Mouse (Mus musculus) right cerebral cortex, adult 2 months (tissue): ENCODE results near the gene Dph2.

Source experiments
- DNase-seq, 2 experiments: peaks; one replicate each; pipeline ENCODE4 v3.0.0; 2021 to 2022; ENCODE audit warnings: low spot score in 2 of 2

Gene Dph2

DNA sequence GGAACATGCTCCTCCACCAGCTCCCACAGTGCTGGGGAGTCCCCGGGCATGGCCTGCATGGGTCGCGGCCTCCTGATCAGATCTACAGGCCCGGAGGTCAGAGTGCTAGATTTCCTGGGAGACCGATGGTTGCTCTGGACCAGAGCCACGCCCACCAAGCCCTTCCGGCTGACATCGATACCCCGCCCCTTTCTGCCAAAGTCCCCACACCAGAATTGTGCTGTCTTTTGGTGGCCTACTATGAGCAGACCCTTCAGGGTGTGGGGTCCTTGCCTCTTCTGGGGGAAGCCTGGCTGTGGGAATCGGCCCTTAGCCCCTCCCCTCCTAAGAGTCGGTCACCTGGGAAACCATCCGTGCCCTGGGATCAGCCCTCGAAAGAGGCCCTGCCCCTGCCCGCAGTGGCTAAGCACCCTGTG, 19.4 kb downstream of the Dph2 start, which contains the start of gene Ccdc24:
Gene Ccdc24, minus strand, starts transcription at position 87 of the 416 bp plus-strand sequence.
- DNase-seq: no peak

DNA sequence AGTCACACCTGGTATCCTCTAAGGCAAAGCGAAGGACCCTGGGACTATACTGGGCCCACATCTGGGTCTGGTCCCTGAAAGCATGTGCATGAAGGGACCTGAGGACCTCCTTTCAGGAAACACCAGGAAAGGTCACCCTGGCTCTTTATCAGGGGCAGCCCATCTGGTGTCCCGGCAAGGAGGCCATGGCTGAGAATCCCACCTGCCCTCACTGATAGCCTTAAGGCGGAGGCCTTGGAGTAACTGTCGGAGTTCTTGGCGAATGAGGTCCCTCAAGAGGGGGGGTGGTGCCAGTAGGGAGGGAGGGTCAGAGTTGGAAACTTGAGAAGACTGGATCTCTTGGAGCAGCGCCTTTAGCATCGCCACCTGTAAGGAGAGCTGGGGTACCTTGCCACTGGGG, 20.0 kb downstream of the Dph2 start:
- DNase-seq: no peak

DNA sequence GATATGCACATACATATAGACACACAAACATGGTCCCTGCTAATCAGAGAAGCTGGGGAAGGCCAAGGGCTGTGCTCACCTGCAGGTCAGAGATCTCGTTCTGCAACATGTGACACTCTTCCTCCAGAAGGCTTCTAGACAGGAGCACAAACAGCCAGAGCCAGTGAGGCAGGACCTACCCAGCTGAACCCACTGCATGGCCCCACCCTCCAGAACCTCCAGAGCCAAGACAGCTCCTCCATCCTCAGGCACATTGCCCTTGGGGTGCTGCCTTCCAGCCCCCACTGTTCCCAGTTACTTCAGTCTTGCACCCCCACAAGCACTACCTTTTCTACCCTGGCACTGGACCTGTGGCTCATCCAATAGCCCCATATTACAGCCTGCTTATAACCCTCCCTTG, 21.4 kb downstream of the Dph2 start:
- DNase-seq: no peak

DNA sequence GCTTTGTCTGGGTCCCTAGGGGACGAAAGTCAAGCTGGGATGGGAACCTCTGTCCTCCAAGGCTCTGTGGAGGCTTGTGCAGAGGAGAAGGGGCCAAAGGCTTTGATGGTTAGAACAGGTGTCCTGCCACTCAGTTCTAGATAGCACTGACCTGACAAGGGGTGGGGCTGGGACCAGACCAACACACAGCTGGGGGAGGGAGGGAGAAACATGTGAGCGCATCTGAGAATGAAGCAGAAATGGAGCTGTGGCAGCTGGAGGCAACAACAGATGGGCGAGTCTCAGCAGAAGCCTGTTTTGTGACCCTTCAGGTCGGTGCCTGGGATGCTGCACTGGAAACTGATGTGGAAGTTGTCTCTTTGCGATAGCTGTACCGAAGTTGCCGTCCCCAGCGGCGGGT, 22.5 kb downstream of the Dph2 start:
- DNase-seq: no peak

DNA sequence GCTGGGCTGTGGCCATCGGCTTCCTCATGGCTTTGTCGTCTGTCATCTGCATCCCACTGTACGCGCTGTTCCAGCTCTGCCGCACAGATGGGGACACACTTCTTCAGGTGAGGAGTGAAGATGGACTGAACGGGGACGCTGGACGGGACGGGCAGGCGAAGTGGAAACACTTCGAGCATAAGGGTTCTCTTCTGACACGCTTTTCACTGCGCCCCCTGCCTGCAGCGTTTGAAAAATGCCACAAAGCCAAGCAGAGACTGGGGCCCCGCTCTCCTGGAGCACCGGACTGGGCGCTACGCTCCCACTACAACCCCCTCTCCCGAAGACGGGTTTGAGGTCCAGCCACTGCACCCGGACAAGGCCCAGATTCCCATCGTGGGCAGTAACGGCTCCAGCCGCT, 24.0 kb downstream of the Dph2 start:
- peak in 1 of 2 experiments; percentile 61 for DNase-seq

DNA sequence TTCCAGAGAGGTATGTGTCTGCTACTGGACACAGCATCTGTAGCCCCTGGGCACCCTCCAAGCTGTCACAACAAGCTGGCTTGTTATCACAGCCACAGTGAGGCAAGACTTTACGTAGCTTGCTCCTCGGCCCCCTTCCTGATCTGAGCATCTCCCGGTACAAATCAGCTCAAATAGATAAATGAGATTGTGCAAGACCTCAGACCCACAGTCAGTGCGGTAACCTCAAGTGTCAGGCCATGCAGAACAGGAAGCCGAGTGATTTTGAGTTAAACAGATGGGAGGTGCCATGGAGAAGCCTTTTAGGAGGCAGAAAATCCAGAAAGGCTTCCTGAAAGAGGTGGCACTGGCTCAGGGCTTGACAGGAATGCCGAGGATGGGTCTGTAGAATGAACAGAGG, 24.8 kb downstream of the Dph2 start:
- DNase-seq: no peak

DNA sequence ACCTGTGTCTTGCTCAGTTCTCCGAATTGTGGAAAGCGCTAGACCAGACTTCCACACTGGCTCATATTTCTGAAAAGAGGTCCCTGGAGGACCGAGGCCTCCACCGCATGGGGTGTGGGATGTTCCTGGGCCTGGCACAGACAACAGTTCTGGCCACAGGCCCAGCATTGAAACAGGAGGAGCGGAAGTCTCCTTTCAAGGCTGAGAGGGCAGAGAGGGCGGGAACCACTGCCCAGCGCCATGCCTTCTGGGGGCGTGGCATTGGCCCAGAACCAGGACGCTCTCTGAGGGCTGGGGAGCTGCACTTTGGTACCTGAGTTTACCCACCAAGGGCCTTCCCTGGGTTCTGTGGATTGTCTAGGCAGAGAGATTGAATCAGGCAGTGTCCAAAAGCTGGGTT, 25.7 kb downstream of the Dph2 start:
- no peak for DNase-seq

DNA sequence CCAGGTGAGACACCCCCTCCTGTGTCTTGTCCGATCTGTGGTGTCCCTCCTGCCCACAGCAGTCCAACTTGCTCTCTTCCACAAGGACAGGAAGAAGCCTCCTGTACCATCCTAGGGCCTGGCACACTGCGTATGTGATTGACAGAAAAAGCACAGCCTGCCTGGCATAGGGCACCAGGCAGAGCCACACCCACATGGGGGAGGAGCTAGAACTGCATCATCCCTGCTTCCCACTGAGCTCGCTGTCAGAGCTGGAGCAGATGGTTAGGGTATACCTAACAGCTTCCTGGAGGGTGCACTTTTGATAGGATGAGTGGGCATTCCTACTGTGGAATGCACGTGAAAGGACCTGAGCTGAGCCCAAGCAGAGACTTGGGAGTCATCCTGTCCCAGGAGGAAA, 29.0 kb downstream of the Dph2 start:
- DNase-seq: peak; percentile 54 to 64

DNA sequence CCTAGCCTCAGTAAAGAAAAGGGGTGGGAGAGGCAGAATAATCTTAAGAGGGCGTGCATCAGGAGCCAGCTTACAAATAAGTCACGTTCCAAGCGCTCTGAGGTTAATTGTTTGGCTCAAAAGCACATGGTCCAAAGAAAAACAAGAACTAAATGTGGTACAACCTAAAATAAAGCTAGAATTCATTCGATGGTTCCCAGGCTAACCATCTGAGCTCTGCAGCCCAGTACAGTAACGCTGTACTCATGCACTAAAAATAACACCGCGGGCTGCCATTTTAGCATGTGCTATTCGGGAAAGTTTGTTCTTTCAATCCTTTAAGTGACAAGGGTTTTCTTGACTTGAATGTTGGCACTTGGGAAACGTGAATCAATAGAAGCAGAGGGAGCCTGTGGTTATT, 31.3 kb downstream of the Dph2 start:
- DNase-seq: no peak

DNA sequence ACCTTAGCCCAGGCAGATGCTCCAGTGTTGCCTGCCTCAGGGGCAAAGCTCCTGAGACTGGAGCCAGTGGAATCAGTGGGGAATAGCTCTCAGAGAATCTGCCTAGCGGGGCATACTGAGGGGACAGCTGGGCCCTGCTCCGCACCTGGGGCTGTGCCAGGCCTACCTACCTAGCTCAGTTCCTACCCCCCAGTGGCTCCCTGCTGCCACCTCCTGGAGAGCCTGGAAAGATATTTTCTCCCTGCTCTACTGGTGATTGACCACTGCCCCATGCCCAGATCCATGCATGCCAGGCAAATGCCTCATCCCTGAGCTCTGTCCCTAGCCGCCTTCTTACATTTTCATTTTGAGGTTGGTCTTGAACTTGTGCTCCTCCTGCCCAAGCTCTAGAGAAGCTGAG, 33.0 kb downstream of the Dph2 start:
- DNase-seq: peak in 1 of 2 experiments; percentile 53

DNA sequence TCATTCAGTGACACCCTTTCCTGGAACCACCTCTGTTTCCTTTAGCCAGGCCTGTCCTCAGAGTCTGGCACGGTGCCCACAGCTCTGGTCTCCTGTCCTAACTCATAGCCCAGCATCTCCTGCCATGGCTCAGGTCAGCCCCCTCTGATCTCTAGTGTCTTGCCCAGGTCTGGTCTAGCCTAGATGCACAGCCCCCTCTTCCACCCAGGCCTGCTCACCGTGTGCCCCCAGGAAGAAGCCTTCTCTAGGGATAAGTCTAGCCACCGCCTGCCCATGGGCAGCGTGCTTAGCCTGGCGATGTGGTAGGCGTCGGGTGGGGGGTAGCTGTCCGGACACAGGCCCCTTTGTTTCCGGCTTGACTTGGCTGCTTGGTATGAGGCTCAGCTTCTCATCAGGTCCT, 36.7 kb downstream of the Dph2 start:
- DNase-seq: no peak

DNA sequence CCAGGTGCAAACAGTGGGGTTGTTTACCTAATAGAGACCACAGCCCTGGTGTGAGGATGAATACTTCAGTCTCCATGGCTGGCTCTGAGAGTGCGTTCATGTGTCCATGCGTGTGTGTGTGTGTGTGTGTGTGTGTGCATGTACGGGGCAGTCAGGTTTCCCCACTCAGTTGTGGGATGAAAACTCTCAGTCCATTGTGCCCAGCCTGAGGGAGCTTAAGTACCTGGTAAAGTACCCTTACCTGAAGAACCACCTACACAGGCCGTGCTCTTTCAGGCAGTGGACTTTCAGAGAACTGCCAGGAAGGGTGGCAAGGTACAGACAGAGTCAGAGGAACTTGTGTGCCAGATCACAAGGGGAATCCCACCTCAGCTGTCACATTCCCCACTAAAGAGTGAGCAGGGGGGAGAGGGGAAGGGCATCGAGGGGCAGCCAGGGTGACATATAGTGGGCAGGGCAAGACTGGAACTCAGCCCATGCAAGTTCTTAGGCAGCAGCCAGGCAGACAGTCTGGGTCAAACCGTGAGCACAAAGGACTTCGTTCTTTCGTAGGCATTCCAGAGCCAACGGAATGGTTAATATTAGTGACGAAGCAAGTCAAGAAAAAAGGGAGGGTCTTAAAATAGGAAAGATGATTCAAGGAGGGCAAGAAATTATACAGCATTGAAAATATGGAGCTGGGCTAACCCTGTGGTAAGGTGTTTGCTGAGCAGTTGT, 39.5 kb downstream of the Dph2 start:
- no peak for DNase-seq

DNA sequence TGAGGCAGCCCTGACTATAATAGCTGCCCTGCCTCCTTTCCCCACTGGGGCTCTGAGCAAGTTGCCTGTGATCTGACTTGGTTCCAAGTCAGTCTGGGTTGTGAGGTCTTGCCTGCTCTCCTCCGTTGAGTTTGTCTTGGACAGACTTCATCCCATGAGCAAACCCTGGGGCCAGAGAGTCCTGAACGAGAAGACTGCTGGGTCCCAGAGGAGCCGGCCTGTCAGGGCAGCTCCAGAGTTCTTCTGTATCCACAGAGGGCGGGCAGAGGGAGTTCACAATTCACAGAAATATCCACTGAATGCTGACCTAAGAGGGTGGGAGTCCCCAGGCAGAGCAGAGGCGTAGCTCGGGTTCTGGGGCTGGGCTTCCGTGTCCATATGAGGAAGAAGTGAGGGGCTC, 41.0 kb downstream of the Dph2 start:
- no peak for DNase-seq

DNA sequence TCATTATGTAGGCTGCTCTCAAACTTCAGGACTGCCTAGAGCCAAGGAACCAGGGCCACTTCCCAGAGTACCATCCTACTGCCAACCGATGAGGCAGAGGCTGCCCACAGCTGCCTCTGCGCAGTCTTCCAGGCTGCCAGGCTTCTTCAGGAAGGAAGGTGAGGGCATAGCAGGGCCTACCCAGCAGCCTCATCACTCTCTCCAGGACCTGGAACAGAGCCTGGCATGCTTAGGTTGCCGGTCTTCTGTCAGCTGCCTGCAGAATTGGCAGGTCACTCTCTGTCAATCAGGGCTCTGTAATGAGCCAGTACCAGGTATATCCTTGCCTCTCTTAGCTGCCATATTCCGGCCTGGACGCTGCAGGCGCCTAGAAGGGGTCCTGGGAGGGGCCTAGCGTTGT, 41.7 kb downstream of the Dph2 start:
- DNase-seq: no peak

DNA sequence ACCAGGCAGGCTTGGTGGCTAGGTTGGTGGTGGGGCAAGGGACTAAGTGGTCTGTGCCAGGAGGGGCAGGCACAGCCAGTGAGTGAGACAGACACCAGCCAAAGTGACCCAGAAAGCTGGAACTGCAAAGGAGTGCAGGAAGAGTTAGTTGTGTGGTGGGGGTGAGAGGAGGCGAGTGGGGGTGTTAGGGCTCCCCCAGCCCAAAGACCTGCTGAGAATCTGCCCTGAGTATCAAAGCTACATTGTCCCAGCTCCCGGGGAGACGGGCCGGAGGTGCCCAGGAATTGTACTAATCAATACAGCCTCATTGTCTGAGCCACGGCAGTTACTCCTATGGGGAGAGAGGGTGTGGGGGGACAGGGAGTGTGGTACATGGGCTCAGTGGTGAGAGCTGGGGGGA, 42.3 kb downstream of the Dph2 start:
- DNase-seq: no peak

DNA sequence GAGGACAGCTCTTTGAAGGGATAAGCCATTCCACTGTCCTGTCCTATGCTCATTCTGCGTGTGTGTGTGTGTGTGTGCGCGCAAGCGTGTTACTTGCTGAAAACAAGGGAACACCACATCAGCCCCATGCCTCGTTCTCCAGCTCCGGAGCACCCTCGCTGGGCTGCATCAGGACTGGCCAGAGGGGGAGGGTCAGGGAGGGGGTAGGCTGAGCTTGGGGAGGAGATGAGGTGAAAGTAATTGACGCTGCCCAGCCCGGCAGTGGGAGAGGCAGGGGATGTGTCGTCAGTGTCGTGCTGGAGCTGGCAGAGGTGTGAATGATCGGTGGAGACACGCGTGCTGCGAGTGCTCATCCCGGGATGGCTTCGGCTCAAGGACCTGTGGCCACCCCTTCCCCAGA, 42.8 kb downstream of the Dph2 start:
- DNase-seq: no peak

DNA sequence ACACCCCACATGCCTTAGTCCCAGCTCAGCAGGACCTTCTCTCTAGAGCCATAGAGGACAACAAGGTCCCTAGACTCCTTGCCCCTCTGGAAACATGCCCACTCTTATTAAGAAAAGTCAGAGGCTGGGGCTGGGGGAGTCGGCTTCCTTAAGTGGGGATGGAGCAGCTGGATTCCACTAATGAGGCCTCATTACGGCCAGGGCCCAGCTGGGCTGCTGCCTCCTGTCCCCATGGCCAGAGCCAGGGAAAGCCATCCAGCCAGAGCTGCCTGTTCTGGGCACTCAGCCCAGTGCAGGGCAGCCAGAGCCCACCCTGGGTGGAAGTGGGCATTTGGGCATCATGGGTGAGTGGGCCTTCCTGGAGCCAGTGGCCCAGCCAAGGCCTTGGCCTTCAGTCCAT, 44.8 kb downstream of the Dph2 start:
- DNase-seq: no peak

DNA sequence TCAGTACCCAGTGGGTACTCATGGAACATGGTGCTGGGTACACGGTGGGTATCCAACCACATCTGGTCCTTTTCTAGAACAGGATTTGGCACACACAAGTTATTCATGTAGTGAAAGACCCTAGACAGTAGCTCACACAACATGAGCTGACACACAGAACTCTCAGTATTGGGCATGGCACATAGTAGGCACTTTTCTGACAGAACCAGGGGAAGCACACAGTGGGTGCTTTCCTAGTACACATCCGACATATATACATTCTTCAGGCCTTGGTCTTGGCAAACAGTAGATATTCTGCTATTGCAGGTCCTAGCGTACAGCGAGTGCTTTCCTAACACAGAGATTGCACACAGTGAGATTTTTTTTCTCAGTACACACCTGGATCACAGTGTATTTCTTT, 45.6 kb downstream of the Dph2 start:
- no peak for DNase-seq

DNA sequence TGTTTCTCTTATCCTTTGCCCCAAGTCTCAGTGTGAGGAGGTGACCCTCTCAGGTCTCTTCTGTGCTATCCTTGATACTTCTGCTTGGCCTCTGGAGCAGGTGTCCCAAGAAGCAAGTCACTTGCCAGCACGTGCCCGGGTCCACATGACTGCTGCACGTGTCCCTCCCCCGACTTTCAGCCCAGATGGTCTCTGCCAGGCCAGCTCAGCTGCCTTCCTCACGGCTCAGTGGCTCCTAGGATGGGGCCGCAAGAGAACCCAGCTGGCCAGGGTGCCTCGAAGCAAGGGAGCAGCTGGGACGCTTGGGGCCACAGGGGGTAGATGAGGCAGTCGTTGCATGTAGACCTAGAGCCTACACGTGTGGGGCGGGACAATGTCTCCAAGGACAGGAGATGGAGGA, 46.5 kb downstream of the Dph2 start:
- no peak for DNase-seq

DNA sequence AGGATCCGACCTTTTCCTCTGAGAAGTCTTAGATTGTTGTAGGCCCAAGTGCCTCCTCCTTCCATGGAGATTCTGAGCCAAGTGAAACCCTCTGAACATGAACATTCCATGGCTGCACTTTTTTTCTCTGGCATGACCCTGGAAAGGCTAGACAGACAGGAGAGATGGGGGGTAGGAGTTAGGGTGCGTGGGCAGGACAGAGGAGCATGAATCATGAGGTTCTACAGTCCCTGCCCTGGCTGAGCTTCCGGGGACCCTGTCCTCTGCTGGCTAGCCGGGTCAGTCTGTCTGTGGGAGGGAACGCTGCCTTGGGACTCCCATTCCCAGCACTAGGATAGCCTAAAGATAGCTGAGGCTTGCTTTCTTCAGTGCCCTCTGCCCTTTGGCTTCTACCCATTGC, 47.4 kb downstream of the Dph2 start:
- no peak for DNase-seq

DNA sequence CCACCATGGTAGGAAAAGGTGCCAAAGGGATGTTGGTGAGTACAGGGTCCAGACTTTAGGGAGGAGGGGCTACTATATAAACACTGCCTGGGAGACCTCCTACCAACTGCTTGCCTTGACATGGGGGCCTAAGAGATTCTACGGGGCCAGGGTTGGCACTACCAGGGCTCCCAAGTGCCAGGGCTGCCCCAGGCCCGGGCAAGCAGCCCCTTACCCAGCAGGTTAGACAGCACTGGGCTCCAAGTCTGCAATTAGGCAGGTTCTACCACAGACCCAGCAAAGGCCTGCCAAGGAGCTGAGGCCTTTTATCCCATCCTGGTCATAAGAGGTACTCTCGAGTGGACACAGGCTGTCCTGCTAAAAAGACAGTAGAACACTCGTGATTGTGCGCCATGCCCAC, 48.7 kb downstream of the Dph2 start:
- DNase-seq: no peak

DNA sequence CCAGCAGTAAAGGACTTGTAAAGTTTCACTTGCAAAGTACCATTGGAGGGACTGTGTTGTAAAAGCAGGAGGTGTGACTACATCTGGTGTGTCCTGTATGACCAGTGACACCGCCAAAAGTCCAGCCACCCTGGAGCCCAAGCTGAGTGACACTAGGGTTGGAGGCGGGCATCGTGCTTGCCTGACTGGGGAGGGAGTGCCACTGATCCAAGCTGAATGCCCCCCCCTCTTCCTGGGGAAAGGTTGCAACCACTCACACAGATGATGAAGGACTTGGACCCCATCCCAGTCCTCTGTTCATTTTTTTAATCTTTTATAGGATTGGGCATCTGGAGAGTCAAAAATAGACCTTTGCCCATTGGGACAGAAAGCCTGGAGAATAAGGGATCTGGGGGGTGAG, 50.3 kb downstream of the Dph2 start:
- no peak for DNase-seq

DNA sequence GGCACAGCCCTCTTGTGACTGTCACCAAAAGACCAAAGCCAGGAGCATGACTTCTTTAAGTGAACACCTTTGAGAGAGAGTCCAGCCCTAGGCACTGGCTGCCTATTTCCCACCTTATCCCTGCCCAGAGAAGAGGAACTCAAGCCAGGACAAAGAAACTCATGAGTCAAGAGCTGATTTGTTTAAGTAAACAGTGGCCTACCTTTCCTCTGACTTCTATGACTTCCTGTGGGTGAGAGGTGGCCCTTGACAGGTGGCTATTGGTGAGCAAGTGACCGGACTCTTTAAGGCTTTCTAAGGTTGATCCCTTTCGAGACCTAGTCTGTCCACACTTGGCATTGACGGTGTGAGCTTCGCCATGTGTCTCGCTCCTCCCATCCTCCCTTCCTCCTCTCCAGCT, 51.0 kb downstream of the Dph2 start:
- DNase-seq: no peak

DNA sequence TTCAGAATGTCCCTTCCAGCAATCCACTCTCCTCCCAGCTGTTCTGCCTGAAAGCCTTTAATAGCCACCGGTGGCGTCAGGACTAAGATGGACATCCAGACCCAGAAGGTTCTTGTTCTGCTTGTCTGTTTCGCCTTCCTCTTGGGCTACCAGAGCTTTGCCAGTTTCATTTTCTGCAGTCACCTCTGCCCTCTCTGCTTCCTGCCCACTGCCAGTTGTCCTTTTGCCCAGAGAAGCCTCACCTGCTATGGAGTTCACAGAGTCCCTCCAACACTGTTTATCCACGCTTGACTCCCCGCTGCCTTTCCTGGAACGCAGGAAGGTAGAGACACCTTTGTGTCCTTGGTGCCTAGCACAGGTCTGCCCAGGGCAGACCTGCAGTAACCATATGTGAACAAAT, 52.5 kb downstream of the Dph2 start:
- DNase-seq: no peak
